Mouse (Mus musculus): Measurements from ENCODE around the gene Enox1.

Enox1 gene

GRCm38 (mm10) chr14:77456066-77456465, 299.5 kb downstream of the Enox1 start:
- DNase-seq (ENCODE audit: low spot score), result no peak

- no peak for DNase-seq (ENCODE audit: low spot score)
Measured at GRCm38 (mm10) chr14:77456876-77457275, 300.3 kb downstream of the Enox1 start.

- peak; percentile 37 for DNase-seq (ENCODE audit: low spot score)
Measured at GRCm38 (mm10) chr14:77458217-77458616, 301.7 kb downstream of the Enox1 start.

- no peak for DNase-seq (ENCODE audit: low spot score)
Measured at GRCm38 (mm10) chr14:77463919-77464318, 307.4 kb downstream of the Enox1 start.

- no peak for DNase-seq (ENCODE audit: low spot score)
Measured at GRCm38 (mm10) chr14:77464782-77465181, 308.2 kb downstream of the Enox1 start.

- DNase-seq (ENCODE audit: low spot score), result no peak
Measured at GRCm38 (mm10) chr14:77470577-77470976, 314.0 kb downstream of the Enox1 start.

GRCm38 (mm10) chr14:77473501-77473900, 316.9 kb downstream of the Enox1 start:
- DNase-seq (ENCODE audit: low spot score), result no peak

- DNase-seq (ENCODE audit: low spot score), result no peak
Measured at GRCm38 (mm10) chr14:77474026-77474425, 317.5 kb downstream of the Enox1 start.

- DNase-seq (ENCODE audit: low spot score), result peak; percentile 22
Measured at GRCm38 (mm10) chr14:77475134-77475820, 318.7 kb downstream of the Enox1 start.

- DNase-seq (ENCODE audit: low spot score), result no peak
Measured at GRCm38 (mm10) chr14:77477704-77478103, 321.1 kb downstream of the Enox1 start.

GRCm38 (mm10) chr14:77478210-77478609, 321.6 kb downstream of the Enox1 start:
- DNase-seq (ENCODE audit: low spot score), result no peak

- DNase-seq (ENCODE audit: low spot score), result no peak
Measured at GRCm38 (mm10) chr14:77478692-77479091, 322.1 kb downstream of the Enox1 start.

GRCm38 (mm10) chr14:77483076-77483475, 326.5 kb downstream of the Enox1 start:
- no peak for DNase-seq (ENCODE audit: low spot score)

- no peak for DNase-seq (ENCODE audit: low spot score)
Measured at GRCm38 (mm10) chr14:77484951-77485447, 328.4 kb downstream of the Enox1 start.

GRCm38 (mm10) chr14:77490699-77491098, 334.1 kb downstream of the Enox1 start:
- DNase-seq (ENCODE audit: low spot score), result no peak

GRCm38 (mm10) chr14:77491731-77492130, 335.2 kb downstream of the Enox1 start:
- no peak for DNase-seq (ENCODE audit: low spot score)

GRCm38 (mm10) chr14:77499996-77500581, 343.5 kb downstream of the Enox1 start:
- DNase-seq (ENCODE audit: low spot score), result no peak

GRCm38 (mm10) chr14:77504458-77505135, 348.0 kb downstream of the Enox1 start:
- no peak for DNase-seq (ENCODE audit: low spot score)

- no peak for DNase-seq (ENCODE audit: low spot score)
Measured at GRCm38 (mm10) chr14:77506341-77506740, 349.8 kb downstream of the Enox1 start.

- no peak for DNase-seq (ENCODE audit: low spot score)
Measured at GRCm38 (mm10) chr14:77508036-77508435, 351.5 kb downstream of the Enox1 start.

GRCm38 (mm10) chr14:77509042-77509441, 352.5 kb downstream of the Enox1 start:
- DNase-seq (ENCODE audit: low spot score), result no peak

GRCm38 (mm10) chr14:77509924-77510323, 353.4 kb downstream of the Enox1 start:
- DNase-seq (ENCODE audit: low spot score), result no peak
